20 mouse cellular contexts compared by ENCODE assay signal in genomic region chr11:70580921-70581320, GRCm38 (mm10). TPM values are rescaled to one million over a fixed set of nuclear protein-coding genes. Genes with fewer than 3 reads are reported as not detected.
DNase-seq lines count a peak whose midpoint lies in the region; ATAC-seq and TF ChIP-seq lines count a peak whose summit lies in the region.
"Had no signal": no experiment of that assay in that cellular context is flagged by ENCODE, and none has a peak within 500 bp of the region (broad histone marks: within the 10 kb centered on the region; RNA-seq: fewer than 3 reads in every experiment).

No protein-coding gene starts in this region.

- no peak for ATAC-seq in liver, postnatal 0 days
- no peak for ATAC-seq in liver, embryonic 11.5 days (replicated peaks; ENCODE audit: low FRiP score)
- ATAC-seq in activated CD4-positive, CD25-positive, alpha-beta regulatory T cell, adult 4 months, result peak; percentile 88
- ATAC-seq in neutrophil, adult 5-6 weeks (ENCODE audit: extremely low read depth, insufficient number of reproducible peaks, low FRiP score, poor library complexity, severe bottlenecking), result peak; percentile 44
- no peak for ATAC-seq in megakaryocyte progenitor cell, adult 5-6 weeks (replicated peaks; ENCODE audit: poor library complexity)
- ATAC-seq: forebrain, postnatal 0 days; intestine, postnatal 0 days; lung, postnatal 0 days had no signal

- no peak overlapping the region for H3K9ac ChIP-seq in liver, postnatal 0 days (replicated peaks)
- H3K9ac ChIP-seq in liver, embryonic 11.5 days (ENCODE audit: low read depth, low read length), result no peak overlapping the region
- H3K9ac ChIP-seq: forebrain, postnatal 0 days had no signal

- H3K9me3 ChIP-seq in liver, postnatal 0 days (ENCODE audit: low read length), result no peaks in the 10 kb centered on the region
- H3K9me3 ChIP-seq in liver, embryonic 11.5 days (ENCODE audit: control insufficient read depth, low read length), result no peaks in the 10 kb centered on the region
- H3K9me3 ChIP-seq: hindbrain, embryonic 10.5 days had no signal

- WGBS in liver, postnatal 0 days (ENCODE audit: insufficient replicate concordance), result 57% methylated on average over 3 of the region's 3 CpGs
- 76% methylated on average over 3 of the region's 3 CpGs for WGBS in liver, embryonic 11.5 days

- no peak for DNase-seq in liver, postnatal 0 days
- DNase-seq in liver, embryonic 11.5 days (ENCODE audit: low spot score), result no peak
- DNase-seq in CD4-positive, CD25-positive, alpha-beta regulatory T cell, adult 2 months (ENCODE audit: low read depth, low spot score), result peak; percentile 72
- DNase-seq in urinary bladder, postnatal 25 days (ENCODE audit: low spot score), result no peak
- DNase-seq: adrenal gland, postnatal 14 days; cerebellum, postnatal 36 days; forebrain, postnatal 0 days; gastrocnemius, postnatal 25 days; liver had no signal

- no peak for TF ChIP-seq CTCF in liver, postnatal 0 days (IDR thresholded peaks at IDR 0.05; ENCODE audit: low read depth)

- TF ChIP-seq EP300 in liver, postnatal 0 days (IDR thresholded peaks at IDR 0.05; ENCODE audit: low read depth), result no peak

- peaks cover 50% of the 10 kb centered on the region for H3K4me1 ChIP-seq in liver, postnatal 0 days (ENCODE audit: insufficient read depth)
- H3K4me1 ChIP-seq in liver, embryonic 11.5 days (replicated peaks; ENCODE audit: control insufficient read depth, insufficient read depth, low read length), result peaks cover 19% of the 10 kb centered on the region

- H3K27ac ChIP-seq in liver, postnatal 0 days (ENCODE audit: low read depth), result 0 out of 2 replicates have a peak overlapping the region, but pooled peaks have one; percentile 17
- no peak overlapping the region for H3K27ac ChIP-seq in liver, embryonic 11.5 days (ENCODE audit: low read depth, low read length)
- H3K27ac ChIP-seq: hindbrain, embryonic 10.5 days had no signal

- H3K36me3 ChIP-seq in liver, postnatal 0 days (replicated peaks; ENCODE audit: insufficient read depth, low read length), result no peaks in the 10 kb centered on the region
- 0 out of 2 replicates have a peak, but pooled peaks cover 2% of the 10 kb centered on the region for H3K36me3 ChIP-seq in liver, embryonic 11.5 days (ENCODE audit: control insufficient read depth, insufficient read depth, low read length)
- H3K36me3 ChIP-seq: hindbrain, embryonic 10.5 days had no signal

- no peaks in the 10 kb centered on the region for H3K27me3 ChIP-seq in liver, postnatal 0 days (ENCODE audit: insufficient read depth, low read length)
- H3K27me3 ChIP-seq in liver, embryonic 11.5 days (replicated peaks; ENCODE audit: control insufficient read depth, insufficient read depth, low read length), result no peaks in the 10 kb centered on the region

- H3K4me2 ChIP-seq in liver, postnatal 0 days (ENCODE audit: low read depth, low read length), result no peak overlapping the region
- no peak overlapping the region for H3K4me2 ChIP-seq in liver, embryonic 11.5 days
- H3K4me2 ChIP-seq: midbrain, embryonic 11.5 days had no signal

- H3K4me3 ChIP-seq in liver, postnatal 0 days (ENCODE audit: low read depth, low read length), result no peak overlapping the region
- no peak overlapping the region for H3K4me3 ChIP-seq in liver, embryonic 11.5 days (ENCODE audit: low read depth, low read length)
- H3K4me3 ChIP-seq: hindbrain, embryonic 10.5 days had no signal

RNA-seq across cellular contexts. Expression of gene Mink1, which starts 18.2 kb away (rescaled TPM):
- polyA plus RNA-seq in liver, postnatal 0 days (2015; fragmentation: Nextera tagmentation; extraction: Ambion mirVana), result 3.7 and 3.9 TPM in 2 replicates
- polyA plus RNA-seq in liver, embryonic 11.5 days (2014; fragmentation: Nextera tagmentation; extraction: Ambion mirVana), result 15.6 and 16.0 TPM in 2 replicates
- polyA plus RNA-seq in activated CD4-positive, CD25-positive, alpha-beta regulatory T cell, adult 4 months (2017; shearing (Covaris generic)), result 1 to 10 TPM; 6.7 to 8.8 TPM
- 21.8 and 23.1 TPM in 2 replicates for total RNA-seq in neutrophil, adult 5-6 weeks (2017)
- total RNA-seq in megakaryocyte progenitor cell, adult 5-6 weeks (2015), result 14.4 and 18.0 TPM in 2 replicates
- total RNA-seq in megakaryocyte progenitor cell, adult 5-6 weeks (2017), result 12.5 and 16.5 TPM in 2 replicates

RNA-seq across cellular contexts. Expression of gene 4930544D05Rik, which starts 34.7 kb away (rescaled TPM):
- not detected in 2 replicates for polyA plus RNA-seq in liver, postnatal 0 days (2015; fragmentation: Nextera tagmentation; extraction: Ambion mirVana)
- not detected in 2 replicates for polyA plus RNA-seq in liver, embryonic 11.5 days (2014; fragmentation: Nextera tagmentation; extraction: Ambion mirVana)
- not detected for polyA plus RNA-seq in activated CD4-positive, CD25-positive, alpha-beta regulatory T cell, adult 4 months (2017; shearing (Covaris generic))
- not detected in 2 replicates for total RNA-seq in neutrophil, adult 5-6 weeks (2017)
- not detected in 2 replicates for total RNA-seq in megakaryocyte progenitor cell, adult 5-6 weeks (2015)
- not detected in 2 replicates for total RNA-seq in megakaryocyte progenitor cell, adult 5-6 weeks (2017)
- total RNA-seq: adrenal gland, postnatal 14 days; gastrocnemius, postnatal 25 days had no signal
- polyA plus RNA-seq: forebrain, postnatal 0 days; heart, embryonic 14.5 days; hindbrain, embryonic 10.5 days; intestine, postnatal 0 days; lung, postnatal 0 days; midbrain, embryonic 11.5 days had no signal

RNA-seq across cellular contexts. Expression of gene Chrne, which starts 38.1 kb away (rescaled TPM):
- 0.19 TPM in 1 of 2 replicates, not detected in the other for polyA plus RNA-seq in liver, postnatal 0 days (2015; fragmentation: Nextera tagmentation; extraction: Ambion mirVana)
- polyA plus RNA-seq in liver, embryonic 11.5 days (2014; fragmentation: Nextera tagmentation; extraction: Ambion mirVana), result not detected in 2 replicates
- polyA plus RNA-seq in activated CD4-positive, CD25-positive, alpha-beta regulatory T cell, adult 4 months (2017; shearing (Covaris generic)), result 1 to 10 TPM; 1.3 to 1.4 TPM
- total RNA-seq in neutrophil, adult 5-6 weeks (2017), result 1.7 TPM in 1 of 2 replicates, not detected in the other
- total RNA-seq in megakaryocyte progenitor cell, adult 5-6 weeks (2015), result not detected in 2 replicates
- total RNA-seq in megakaryocyte progenitor cell, adult 5-6 weeks (2017), result 0.17 TPM in 1 of 2 replicates, not detected in the other
- total RNA-seq: adrenal gland, postnatal 14 days; ES-E14; forebrain, postnatal 0 days; layer of hippocampus, adult 18-20 months had no signal
- polyA plus RNA-seq: heart, embryonic 14.5 days; hindbrain, embryonic 10.5 days; lung, postnatal 0 days; midbrain, embryonic 11.5 days had no signal

RNA-seq across cellular contexts. Expression of gene Pld2, which starts 41.1 kb away (rescaled TPM):
- 1.6 and 1.8 TPM in 2 replicates for polyA plus RNA-seq in liver, postnatal 0 days (2015; fragmentation: Nextera tagmentation; extraction: Ambion mirVana)
- 2.7 and 3.4 TPM in 2 replicates for polyA plus RNA-seq in liver, embryonic 11.5 days (2014; fragmentation: Nextera tagmentation; extraction: Ambion mirVana)
- 1 to 10 TPM; 1.2 to 1.8 TPM for polyA plus RNA-seq in activated CD4-positive, CD25-positive, alpha-beta regulatory T cell, adult 4 months (2017; shearing (Covaris generic))
- 0.86 and 4.3 TPM in 2 replicates for total RNA-seq in neutrophil, adult 5-6 weeks (2017)
- 0.07 and 0.90 TPM in 2 replicates for total RNA-seq in megakaryocyte progenitor cell, adult 5-6 weeks (2015)
- total RNA-seq in megakaryocyte progenitor cell, adult 5-6 weeks (2017), result 0.25 and 0.81 TPM in 2 replicates

RNA-seq across cellular contexts. Expression of gene Gm40193, which starts 48.2 kb away (rescaled TPM):
- not detected in 2 replicates for polyA plus RNA-seq in liver, postnatal 0 days (2015; fragmentation: Nextera tagmentation; extraction: Ambion mirVana)
- polyA plus RNA-seq in liver, embryonic 11.5 days (2014; fragmentation: Nextera tagmentation; extraction: Ambion mirVana), result not detected in 2 replicates
- polyA plus RNA-seq in activated CD4-positive, CD25-positive, alpha-beta regulatory T cell, adult 4 months (2017; shearing (Covaris generic)), result not detected
- total RNA-seq in neutrophil, adult 5-6 weeks (2017), result not detected in 2 replicates
- total RNA-seq in megakaryocyte progenitor cell, adult 5-6 weeks (2015), result not detected in 2 replicates
- total RNA-seq in megakaryocyte progenitor cell, adult 5-6 weeks (2017), result not detected in 2 replicates
- total RNA-seq: adrenal gland, postnatal 14 days; ES-E14; forebrain, postnatal 0 days; gastrocnemius, postnatal 25 days; layer of hippocampus, adult 18-20 months; left cerebral cortex, postnatal 10 days had no signal
- polyA plus RNA-seq: forebrain, postnatal 0 days; heart, embryonic 14.5 days; hindbrain, embryonic 10.5 days; intestine, postnatal 0 days; lung, postnatal 0 days; midbrain, embryonic 11.5 days had no signal

Comparison
In these comparisons a context has a peak if more than half of its experiments do, and no peak if none do; other contexts are left out.
1. ATAC-seq: peak in activated CD4-positive, CD25-positive, alpha-beta regulatory T cell, adult 4 months (single experiment) and neutrophil, adult 5-6 weeks (single experiment); none in liver, postnatal 0 days (single experiment), liver, embryonic 11.5 days (single experiment) and megakaryocyte progenitor cell, adult 5-6 weeks (single experiment).